Mouse (Mus musculus): ENCODE results near the gene S100pbp. TPM values are rescaled to one million over a fixed set of nuclear protein-coding genes. Genes with fewer than 3 reads are reported as not detected.
A peak's percentile ranks its signal among the peaks of the same experiment; 100 is the strongest.

Gene S100pbp
- total RNA-seq (2014; rRNA removed) (41.4 and 52.2 TPM in 2 replicates), polyA plus RNA-seq (2015; fragmentation: Nextera tagmentation; extraction: Ambion mirVana) (11.0 and 15.6 TPM in 2 replicates)

GRCm38 (mm10) chr4:129189542-129190519, at the start of gene S100pbp, which contains the start of gene Yars:
Gene S100pbp, minus strand, starts transcription at chr4:129189727.
Gene Yars, plus strand, starts transcription at chr4:129189760.
- peak within 1 kb of the TSS; percentile 81 for H3K9ac ChIP-seq
- peak; percentile 51 for TF ChIP-seq CTCF (IDR thresholded peaks at IDR 0.05; ENCODE audit: low read depth)
- H3K27ac ChIP-seq (ENCODE audit: low read depth, low read length), result peak within 1 kb of the TSS; percentile 86
- H3K9me3 ChIP-seq (ENCODE audit: low read length), result no peaks in the 10 kb centered on the region
- H3K36me3 ChIP-seq (ENCODE audit: insufficient read depth), result peaks cover 11% of the 10 kb centered on the region; the same call in 1 of the 2 replicates
- no peaks in the 10 kb centered on the region for H3K27me3 ChIP-seq (ENCODE audit: insufficient read depth, low read length)
- DNase-seq (peak; percentile 97), ATAC-seq (peak; percentile 88)
- peak within 1 kb of the TSS; percentile 91 for H3K4me3 ChIP-seq (ENCODE audit: low read depth, low read length)
- H3K4me2 ChIP-seq (ENCODE audit: low read depth), result peak within 1 kb of the TSS; percentile 76
- WGBS, result 2% methylated on average over 58 of the region's 58 CpGs
- peaks cover 15% of the 10 kb centered on the region for H3K4me1 ChIP-seq (ENCODE audit: insufficient read depth)

DNA sequence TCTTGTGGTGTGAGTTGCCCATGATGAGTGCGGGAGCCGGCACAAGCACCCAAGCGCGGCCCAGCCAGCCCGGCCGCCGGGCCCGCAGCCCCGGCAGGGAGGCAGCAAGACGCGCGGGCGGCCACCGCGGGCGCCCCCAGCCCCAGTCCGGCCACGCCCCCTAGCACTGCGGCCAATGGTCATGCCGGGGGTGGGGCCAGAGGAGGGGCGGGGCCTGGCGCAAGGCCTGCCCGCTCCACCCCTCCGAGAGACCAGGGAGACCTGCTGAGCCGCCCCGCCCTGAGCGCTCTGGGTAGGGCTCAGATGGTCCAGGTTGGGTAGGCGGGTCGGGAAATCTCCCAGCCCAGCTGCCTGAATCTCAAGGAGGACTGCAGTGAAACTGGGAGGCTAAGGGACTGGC, 49.5 kb upstream of the S100pbp start:
- no peak overlapping the region for H3K27ac ChIP-seq (ENCODE audit: low read depth, low read length)
- TF ChIP-seq CTCF (IDR thresholded peaks at IDR 0.05; ENCODE audit: low read depth), result no peak
- peak overlapping the region; percentile 96 for H3K4me2 ChIP-seq (ENCODE audit: low read depth)
- no peaks in the 10 kb centered on the region for H3K9me3 ChIP-seq (ENCODE audit: low read length)
- H3K9ac ChIP-seq, result peak overlapping the region; percentile 66
- no peaks in the 10 kb centered on the region for H3K27me3 ChIP-seq (ENCODE audit: insufficient read depth, low read length)
- DNase-seq (peak; percentile 82), ATAC-seq (peak; percentile 76)
- WGBS, result under 1% methylated on average over 21 of the region's 29 CpGs
- no peaks in the 10 kb centered on the region; the same call in 1 of the 2 replicates for H3K4me1 ChIP-seq (ENCODE audit: insufficient read depth)
- H3K36me3 ChIP-seq (ENCODE audit: insufficient read depth), result no peaks in the 10 kb centered on the region
- peak overlapping the region; percentile 77 for H3K4me3 ChIP-seq (ENCODE audit: low read depth, low read length)

DNA sequence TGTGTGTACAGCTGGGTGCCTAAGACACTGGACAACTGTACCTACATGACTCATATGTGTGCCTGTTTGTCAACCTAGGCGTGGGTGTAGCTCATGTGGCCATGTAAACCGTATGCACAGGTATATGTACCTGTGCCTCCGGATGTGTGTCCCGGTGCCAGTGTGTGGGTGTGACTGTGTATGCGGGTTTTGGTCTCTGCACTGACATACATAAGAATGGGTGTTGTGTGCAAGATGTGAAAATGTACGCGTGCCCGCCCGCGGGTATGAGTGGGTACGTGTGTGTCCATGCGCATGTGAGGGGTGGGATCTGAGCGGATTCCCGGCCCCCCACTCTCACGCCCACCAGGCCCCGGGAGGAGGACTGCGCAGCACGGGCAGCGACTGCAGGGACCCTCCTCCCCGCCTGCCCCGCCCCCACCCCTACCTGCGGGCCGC, 49.1 kb upstream of the S100pbp start:
- Histone ChIP-seq H3K9me3 (ENCODE audit: low read length) (no peaks in the 10 kb centered on the region), H3K4me1 (ENCODE audit: insufficient read depth) (no peaks in the 10 kb centered on the region; the same call in 1 of the 2 replicates), H3K27me3 (ENCODE audit: insufficient read depth, low read length) (no peaks in the 10 kb centered on the region), H3K9ac (peak overlapping the region; percentile 66), H3K36me3 (ENCODE audit: insufficient read depth) (no peaks in the 10 kb centered on the region), H3K27ac (ENCODE audit: low read depth, low read length) (no peak overlapping the region), H3K4me3 (ENCODE audit: low read depth, low read length) (peak overlapping the region; percentile 77), H3K4me2 (ENCODE audit: low read depth) (peak overlapping the region; percentile 96)
- 2% methylated on average over 22 of the region's 23 CpGs for WGBS
- ATAC-seq, result peak; percentile 59
- TF ChIP-seq CTCF (IDR thresholded peaks at IDR 0.05; ENCODE audit: low read depth), result no peak
- DNase-seq, result peak; percentile 55

- TF ChIP-seq CTCF (IDR thresholded peaks at IDR 0.05; ENCODE audit: low read depth), result no peak
- peak overlapping the region; percentile 77 for H3K4me3 ChIP-seq (ENCODE audit: low read depth, low read length)
- H3K36me3 ChIP-seq (ENCODE audit: insufficient read depth), result no peaks in the 10 kb centered on the region
- H3K27ac ChIP-seq (ENCODE audit: low read depth, low read length), result no peak overlapping the region
- 6% methylated on average over 21 of the region's 21 CpGs for WGBS
- DNase-seq (no peak), ATAC-seq (peak; percentile 23; the same call in 1 of the 2 replicates)
- H3K9me3 ChIP-seq (ENCODE audit: low read length), result no peaks in the 10 kb centered on the region
- H3K4me2 ChIP-seq (ENCODE audit: low read depth), result peak overlapping the region; percentile 96
- H3K4me1 ChIP-seq (ENCODE audit: insufficient read depth), result no peaks in the 10 kb centered on the region; the same call in 1 of the 2 replicates
- peak overlapping the region; percentile 66 for H3K9ac ChIP-seq
- no peaks in the 10 kb centered on the region for H3K27me3 ChIP-seq (ENCODE audit: insufficient read depth, low read length)
Measured at GRCm38 (mm10) chr4:129237843-129238441, 48.4 kb upstream of the S100pbp start.

GRCm38 (mm10) chr4:129236236-129236813, 46.8 kb upstream of the S100pbp start:
- H3K4me1 ChIP-seq (ENCODE audit: insufficient read depth), result no peaks in the 10 kb centered on the region; the same call in 1 of the 2 replicates
- no peak overlapping the region for H3K4me3 ChIP-seq (ENCODE audit: low read depth, low read length)
- no peak for ATAC-seq
- no peak for DNase-seq
- H3K9ac ChIP-seq, result no peak overlapping the region
- H3K36me3 ChIP-seq (ENCODE audit: insufficient read depth), result no peaks in the 10 kb centered on the region
- no peak for TF ChIP-seq CTCF (IDR thresholded peaks at IDR 0.05; ENCODE audit: low read depth)
- H3K9me3 ChIP-seq (ENCODE audit: low read length), result no peaks in the 10 kb centered on the region
- H3K27me3 ChIP-seq (ENCODE audit: insufficient read depth, low read length), result no peaks in the 10 kb centered on the region
- H3K27ac ChIP-seq (ENCODE audit: low read depth, low read length), result no peak overlapping the region
- WGBS, result 87% methylated on average over 8 of the region's 8 CpGs
- H3K4me2 ChIP-seq (ENCODE audit: low read depth), result no peak overlapping the region

DNA sequence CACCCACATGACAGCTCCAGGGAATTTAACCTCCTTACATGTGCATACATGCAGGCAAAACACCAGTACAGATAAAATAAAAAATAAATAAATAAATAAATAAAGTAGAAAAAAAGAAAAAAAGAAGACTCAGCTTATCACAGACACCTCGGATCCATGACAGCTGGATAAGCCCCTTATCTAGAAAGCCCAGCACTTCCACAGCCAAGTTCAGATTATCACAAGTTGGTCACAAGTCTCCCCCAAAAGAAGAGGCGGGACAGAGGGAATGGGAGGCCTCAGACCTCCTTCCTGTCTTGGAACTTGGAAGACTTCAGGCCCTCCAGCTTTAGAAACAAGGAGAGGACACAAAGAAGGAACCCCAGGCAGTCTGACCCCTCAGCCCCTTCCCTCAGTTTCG, 45.6 kb upstream of the S100pbp start:
- H3K36me3 ChIP-seq (ENCODE audit: insufficient read depth), result no peaks in the 10 kb centered on the region
- no peak for TF ChIP-seq CTCF (IDR thresholded peaks at IDR 0.05; ENCODE audit: low read depth)
- 83% methylated on average over 3 of the region's 3 CpGs for WGBS
- H3K9me3 ChIP-seq (ENCODE audit: low read length), result no peaks in the 10 kb centered on the region
- ATAC-seq (no peak), DNase-seq (no peak)
- H3K9ac ChIP-seq, result no peak overlapping the region
- no peak overlapping the region for H3K27ac ChIP-seq (ENCODE audit: low read depth, low read length)
- H3K4me2 ChIP-seq (ENCODE audit: low read depth), result no peak overlapping the region
- no peaks in the 10 kb centered on the region for H3K27me3 ChIP-seq (ENCODE audit: insufficient read depth, low read length)
- H3K4me3 ChIP-seq (ENCODE audit: low read depth, low read length), result no peak overlapping the region
- H3K4me1 ChIP-seq (ENCODE audit: insufficient read depth), result no peaks in the 10 kb centered on the region; the same call in 1 of the 2 replicates

Data from forebrain, postnatal 0 days (tissue).